Mouse (Mus musculus): ENCODE data around the gene Zswim8. TPM values are rescaled to one million over a fixed set of nuclear protein-coding genes. Genes with fewer than 3 reads are reported as not detected.

Zswim8 gene
- polyA plus RNA-seq, 1 experiment = 37.0 TPM

DNA sequence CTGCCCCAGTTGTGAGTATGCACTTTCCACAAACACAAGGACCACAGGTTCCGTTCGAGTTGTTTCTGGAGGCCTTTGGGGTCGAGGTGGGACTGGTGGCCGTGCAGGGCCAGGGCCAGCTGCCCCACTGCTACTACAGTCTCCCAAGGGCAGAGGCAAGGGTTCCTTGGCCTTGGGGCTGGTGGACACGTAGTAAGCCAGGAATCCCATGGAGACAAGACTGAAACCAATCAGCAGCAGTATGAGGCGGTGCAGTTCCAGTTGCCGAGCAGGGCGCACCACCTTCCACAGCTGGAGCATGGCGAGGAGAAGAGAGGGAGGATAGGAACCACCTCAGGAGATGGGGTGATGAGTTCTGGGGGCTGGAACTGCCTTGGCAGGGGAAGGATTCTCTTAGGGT, 22.5 kb downstream of the Zswim8 start:
- no peaks in the 10 kb centered on the region for H3K27me3 ChIP-seq (ENCODE audit: control insufficient read depth, insufficient read depth, low read length, poor library complexity, severe bottlenecking)
- no peak overlapping the region for H3K27ac ChIP-seq (ENCODE audit: insufficient read depth, low read length)
- no peaks in the 10 kb centered on the region for H3K4me1 ChIP-seq (ENCODE audit: control insufficient read depth, insufficient read depth, low read length)
- no peaks in the 10 kb centered on the region for H3K9me3 ChIP-seq (replicated peaks; ENCODE audit: control insufficient read depth, insufficient read depth, low read length, poor library complexity, severe bottlenecking)
- H3K36me3 ChIP-seq (ENCODE audit: control insufficient read depth, insufficient read depth, low read length, poor library complexity, severe bottlenecking) = no peaks in the 10 kb centered on the region
- H3K9ac ChIP-seq (ENCODE audit: low read depth, poor library complexity, severe bottlenecking) = no peak overlapping the region
- no peak for TF ChIP-seq CTCF (IDR thresholded peaks at IDR 0.05; ENCODE audit: low read depth, low read length)
- TF ChIP-seq EP300 (IDR thresholded peaks at IDR 0.05; ENCODE audit: insufficient read depth, low read depth, low read length) = no peak
- no peak for TF ChIP-seq POLR2A (IDR thresholded peaks at IDR 0.05; ENCODE audit: insufficient read depth, low read length)
- H3K4me3 ChIP-seq (ENCODE audit: low read depth, low read length) = peak overlapping the region; percentile 30; the same call in 1 of the 2 replicates

GRCm38 (mm10) chr14:20730853-20731602, 23.7 kb downstream of the Zswim8 start:
- no peaks in the 10 kb centered on the region for H3K4me1 ChIP-seq (ENCODE audit: control insufficient read depth, insufficient read depth, low read length)
- H3K9ac ChIP-seq (ENCODE audit: low read depth, poor library complexity, severe bottlenecking) = no peak overlapping the region
- H3K27ac ChIP-seq (ENCODE audit: insufficient read depth, low read length) = no peak overlapping the region
- no peaks in the 10 kb centered on the region for H3K9me3 ChIP-seq (replicated peaks; ENCODE audit: control insufficient read depth, insufficient read depth, low read length, poor library complexity, severe bottlenecking)
- no peaks in the 10 kb centered on the region for H3K27me3 ChIP-seq (ENCODE audit: control insufficient read depth, insufficient read depth, low read length, poor library complexity, severe bottlenecking)
- TF ChIP-seq POLR2A (IDR thresholded peaks at IDR 0.05; ENCODE audit: insufficient read depth, low read length) (no peak), CTCF (IDR thresholded peaks at IDR 0.05; ENCODE audit: low read depth, low read length) (no peak), EP300 (IDR thresholded peaks at IDR 0.05; ENCODE audit: insufficient read depth, low read depth, low read length) (no peak)
- no peaks in the 10 kb centered on the region for H3K36me3 ChIP-seq (ENCODE audit: control insufficient read depth, insufficient read depth, low read length, poor library complexity, severe bottlenecking)
- H3K4me3 ChIP-seq (ENCODE audit: low read depth, low read length) = no peak overlapping the region

DNA sequence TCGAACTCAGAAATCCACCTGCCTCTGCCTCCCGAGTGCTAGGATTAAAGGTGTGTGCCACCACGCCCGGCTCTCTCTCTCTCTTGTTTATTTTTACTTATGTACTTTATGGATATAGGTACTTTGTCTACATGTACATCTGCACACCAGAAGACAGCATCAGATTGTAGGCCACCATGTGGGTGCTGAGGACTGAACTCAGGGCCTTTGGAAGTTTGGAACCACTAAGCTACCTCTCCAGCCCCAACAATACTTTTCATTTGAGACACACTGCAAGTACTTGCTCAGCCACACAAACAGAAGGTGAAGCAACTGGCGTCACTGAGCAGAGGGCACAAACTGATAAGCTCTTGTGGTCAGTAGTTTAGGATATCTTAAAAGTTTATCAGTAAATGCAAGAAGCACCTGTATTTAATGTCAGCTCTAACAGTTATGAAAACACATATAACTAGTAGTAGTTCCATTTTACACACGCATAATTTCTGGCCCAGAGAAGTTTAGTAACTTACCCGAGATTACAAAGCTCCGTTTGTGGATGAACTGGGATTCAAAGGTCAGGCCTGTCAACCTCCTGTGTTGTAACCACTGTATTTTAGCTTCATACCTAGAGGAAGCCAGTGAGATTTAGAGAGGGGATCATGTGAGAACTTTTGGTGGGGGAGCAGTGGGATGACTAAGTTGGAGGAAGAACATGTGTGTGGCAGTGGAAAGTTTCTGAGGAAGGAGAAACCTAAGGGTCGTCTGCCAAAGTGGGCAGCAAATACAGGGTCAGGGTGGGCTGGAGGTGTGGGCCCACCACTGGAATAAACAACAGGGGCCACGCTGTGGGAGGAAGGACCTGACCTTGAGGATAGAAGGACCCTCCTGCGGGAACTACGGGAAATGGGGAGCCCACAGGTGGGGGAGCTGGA, 25.9 kb downstream of the Zswim8 start:
- Histone ChIP-seq H3K4me1 (ENCODE audit: control insufficient read depth, insufficient read depth, low read length) (no peaks in the 10 kb centered on the region), H3K27ac (ENCODE audit: insufficient read depth, low read length) (no peak overlapping the region)
- TF ChIP-seq EP300 (IDR thresholded peaks at IDR 0.05; ENCODE audit: insufficient read depth, low read depth, low read length) (no peak), POLR2A (IDR thresholded peaks at IDR 0.05; ENCODE audit: insufficient read depth, low read length) (no peak), CTCF (IDR thresholded peaks at IDR 0.05; ENCODE audit: low read depth, low read length) (no peak)

DNA sequence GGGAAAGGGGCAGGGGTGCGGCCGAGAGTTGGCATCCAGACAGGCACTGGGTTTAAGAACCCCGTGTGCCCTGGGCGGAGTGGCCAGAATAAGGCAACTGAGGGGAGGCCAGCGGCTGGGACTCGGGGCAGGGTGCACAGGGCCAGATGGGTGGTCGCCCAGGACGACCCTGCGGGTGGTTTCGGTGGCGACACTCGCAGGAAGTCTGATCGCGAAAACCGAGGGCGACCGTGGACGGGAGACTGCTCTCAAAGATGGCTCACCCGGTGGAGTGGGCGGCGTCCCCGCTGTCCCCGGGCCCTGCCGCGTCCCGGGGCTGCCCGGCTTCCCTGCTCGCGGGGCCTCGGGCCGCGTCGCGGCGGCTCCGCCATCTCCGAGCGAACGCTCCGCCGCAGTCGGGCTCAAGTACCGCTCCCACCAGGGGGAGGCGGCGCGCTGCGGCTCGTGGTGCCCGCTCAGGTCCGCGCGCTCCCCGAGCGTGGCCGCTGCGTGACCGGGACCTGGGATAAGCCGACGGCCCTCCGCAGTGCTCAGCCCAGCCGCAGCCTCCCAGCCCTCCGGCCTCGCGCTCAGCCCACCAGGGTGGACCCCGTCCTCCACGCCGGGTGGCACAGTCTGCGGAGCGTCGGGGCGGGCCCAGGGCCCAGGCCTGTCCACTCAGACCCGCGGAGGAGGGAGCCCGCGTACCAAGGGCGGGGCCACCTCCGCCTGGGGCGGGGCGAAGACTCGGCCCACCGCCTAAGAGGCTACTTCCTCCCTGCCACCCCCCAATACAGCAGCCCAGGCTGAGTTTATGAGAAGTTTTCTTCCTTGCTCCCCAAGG, 26.8 kb downstream of the Zswim8 start, which contains the start of gene Ndst2:
Gene Ndst2, minus strand, starts transcription at position 611 of the 823 bp plus-strand sequence.
- Histone ChIP-seq H3K4me1 (ENCODE audit: control insufficient read depth, insufficient read depth, low read length) (no peaks in the 10 kb centered on the region), H3K9me3 (replicated peaks; ENCODE audit: control insufficient read depth, insufficient read depth, low read length, poor library complexity, severe bottlenecking) (no peaks in the 10 kb centered on the region), H3K9ac (ENCODE audit: low read depth, poor library complexity, severe bottlenecking) (peak within 1 kb of the TSS; percentile 70), H3K4me3 (ENCODE audit: low read depth, low read length) (peak within 1 kb of the TSS; percentile 55), H3K27ac (ENCODE audit: insufficient read depth, low read length) (no peak within 1 kb of the TSS), H3K36me3 (ENCODE audit: control insufficient read depth, insufficient read depth, low read length, poor library complexity, severe bottlenecking) (peaks cover 4% of the 10 kb centered on the region), H3K27me3 (ENCODE audit: control insufficient read depth, insufficient read depth, low read length, poor library complexity, severe bottlenecking) (no peaks in the 10 kb centered on the region)
- no peak for TF ChIP-seq EP300 (IDR thresholded peaks at IDR 0.05; ENCODE audit: insufficient read depth, low read depth, low read length)
- no peak for TF ChIP-seq CTCF (IDR thresholded peaks at IDR 0.05; ENCODE audit: low read depth, low read length)
- no peak for TF ChIP-seq POLR2A (IDR thresholded peaks at IDR 0.05; ENCODE audit: insufficient read depth, low read length)

More for the DNA sequence above, 25.9 kb downstream of the Zswim8 start:
- Histone ChIP-seq H3K4me3 (ENCODE audit: low read depth, low read length) (peak overlapping the region; percentile 55), H3K9me3 (replicated peaks; ENCODE audit: control insufficient read depth, insufficient read depth, low read length, poor library complexity, severe bottlenecking) (no peaks in the 10 kb centered on the region), H3K27me3 (ENCODE audit: control insufficient read depth, insufficient read depth, low read length, poor library complexity, severe bottlenecking) (no peaks in the 10 kb centered on the region), H3K36me3 (ENCODE audit: control insufficient read depth, insufficient read depth, low read length, poor library complexity, severe bottlenecking) (no peaks in the 10 kb centered on the region), H3K9ac (ENCODE audit: low read depth, poor library complexity, severe bottlenecking) (peak overlapping the region; percentile 70)

- no peak overlapping the region for H3K4me3 ChIP-seq (ENCODE audit: low read depth, low read length)
- H3K27me3 ChIP-seq (ENCODE audit: control insufficient read depth, insufficient read depth, low read length, poor library complexity, severe bottlenecking) = no peaks in the 10 kb centered on the region
- H3K4me1 ChIP-seq (ENCODE audit: control insufficient read depth, insufficient read depth, low read length) = no peaks in the 10 kb centered on the region
- H3K36me3 ChIP-seq (ENCODE audit: control insufficient read depth, insufficient read depth, low read length, poor library complexity, severe bottlenecking) = peaks cover 6% of the 10 kb centered on the region
- no peaks in the 10 kb centered on the region for H3K9me3 ChIP-seq (replicated peaks; ENCODE audit: control insufficient read depth, insufficient read depth, low read length, poor library complexity, severe bottlenecking)
- TF ChIP-seq POLR2A (IDR thresholded peaks at IDR 0.05; ENCODE audit: insufficient read depth, low read length) (no peak), CTCF (IDR thresholded peaks at IDR 0.05; ENCODE audit: low read depth, low read length) (no peak), EP300 (IDR thresholded peaks at IDR 0.05; ENCODE audit: insufficient read depth, low read depth, low read length) (no peak)
- H3K27ac ChIP-seq (ENCODE audit: insufficient read depth, low read length) = no peak overlapping the region
- no peak overlapping the region for H3K9ac ChIP-seq (ENCODE audit: low read depth, poor library complexity, severe bottlenecking)
These were observed 27.7 kb downstream of the Zswim8 start for GRCm38 (mm10) chr14:20735052-20735451.
